Mouse (Mus musculus) embryonic facial prominence, embryonic 15.5 days (tissue): ENCODE measurements around the gene Arrdc2. TPM values are rescaled to one million over a fixed set of nuclear protein-coding genes. Genes with fewer than 3 reads are reported as not detected.
"Not testable (repeated sequence)": the region's sequence is repeated elsewhere in the genome, so short reads cannot be mapped to it uniquely, and the experiment has no call there.

Experiments used
- ATAC-seq: fragments of 200-750 bp; cut with Nextera tagmentation; 2 replicates; pipeline ENCODE4 v1.8.0; 2017; ENCODE audit warnings: low read depth, moderate TSS enrichment; ENCODE audit not compliant: insufficient number of reproducible peaks, low FRiP score, low TSS enrichment
- H3K27ac ChIP-seq: fragments of 300-500 bp; sonication (generic); replicated peaks from 2 replicates; pipeline ENCODE4 v1.5.1; 2015; ENCODE audit warnings: mild to moderate bottlenecking, inconsistent platforms
- H3K27me3 ChIP-seq: fragments of 300-500 bp; sonication (generic); 2 replicates; pipeline ENCODE4 v1.6.1; 2015; ENCODE audit warnings: inconsistent platforms
- H3K36me3 ChIP-seq: fragments of 300-500 bp; sonication (generic); 2 replicates; pipeline ENCODE4 v1.6.1; 2015; ENCODE audit warnings: mild to moderate bottlenecking, inconsistent platforms
- H3K4me1 ChIP-seq: fragments of 300-500 bp; sonication (generic); 2 replicates; pipeline ENCODE4 v1.6.1; 2015; ENCODE audit warnings: inconsistent platforms
- H3K4me2 ChIP-seq: fragments of 300-500 bp; sonication (generic); replicated peaks from 2 replicates; pipeline ENCODE4 v1.6.1; 2015; ENCODE audit warnings: mild to moderate bottlenecking, inconsistent platforms
- H3K4me3 ChIP-seq: fragments of 300-500 bp; sonication (generic); replicated peaks from 2 replicates; pipeline ENCODE4 v1.5.1; 2015; ENCODE audit warnings: mild to moderate bottlenecking, inconsistent platforms
- H3K9ac ChIP-seq: fragments of 300-500 bp; sonication (generic); 2 replicates; pipeline ENCODE4 v1.6.1; 2015; ENCODE audit warnings: inconsistent platforms
- H3K9me3 ChIP-seq: fragments of 300-500 bp; sonication (generic); replicated peaks from 2 replicates; pipeline ENCODE4 v1.6.1; 2016; ENCODE audit warnings: inconsistent platforms
- WGBS: fragments of 180-500 bp; shearing (Covaris S2); methylation state at CpG from one replicate; pipeline ENCODE4 v1.1.7; 2015; 5-methylcytosine and 5-hydroxymethylcytosine counted together
- polyA plus RNA-seq: library from polyadenylated mRNA; unstranded; fragments of >200 nt; fragmentation: Nextera tagmentation; extraction: Ambion mirVana; gene quantifications from 2 replicates; pipeline ENCODE4 v1.2.1, GENCODE M21; 2015

Gene Arrdc2
- polyA plus RNA-seq, 1 experiment from 2014 or later: 9.3 TPM

GRCm38 (mm10) chr8:70836666-70837065, 2.9 kb downstream of the Arrdc2 start:
- 87% methylated on average over 12 of the region's 12 CpGs for WGBS
- Histone ChIP-seq H3K27ac (no peak overlapping the region), H3K9ac (no peak overlapping the region), H3K36me3 (peaks cover 11% of the 10 kb centered on the region; the same call in 1 of the 2 replicates), H3K4me2 (no peak overlapping the region), H3K4me1 (peaks cover 22% of the 10 kb centered on the region), H3K27me3 (no peaks in the 10 kb centered on the region), H3K9me3 (no peaks in the 10 kb centered on the region), H3K4me3 (no peak overlapping the region)
- ATAC-seq: no peak

GRCm38 (mm10) chr8:70834071-70834470, 5.4 kb downstream of the Arrdc2 start:
- Histone ChIP-seq H3K4me2 (no peak overlapping the region), H3K4me3 (no peak overlapping the region), H3K4me1 (peaks cover 7% of the 10 kb centered on the region), H3K27ac (no peak overlapping the region), H3K36me3 (peaks cover 11% of the 10 kb centered on the region; the same call in 1 of the 2 replicates), H3K27me3 (no peaks in the 10 kb centered on the region), H3K9ac (no peak overlapping the region), H3K9me3 (no peaks in the 10 kb centered on the region)
- WGBS: 95% methylated on average over 3 of the region's 3 CpGs
- no peak for ATAC-seq

GRCm38 (mm10) chr8:70833520-70833919, 6.0 kb downstream of the Arrdc2 start:
- 42% methylated on average over 15 of the region's 15 CpGs for WGBS
- Histone ChIP-seq H3K4me2 (no peak overlapping the region), H3K36me3 (peaks cover 11% of the 10 kb centered on the region; the same call in 1 of the 2 replicates), H3K9ac (no peak overlapping the region), H3K9me3 (no peaks in the 10 kb centered on the region), H3K27ac (no peak overlapping the region), H3K4me1 (peaks cover 5% of the 10 kb centered on the region), H3K4me3 (no peak overlapping the region), H3K27me3 (no peaks in the 10 kb centered on the region)
- no peak for ATAC-seq

- WGBS: 52% methylated on average over 9 of the region's 9 CpGs
- no peak overlapping the region for H3K27ac ChIP-seq
- H3K4me1 ChIP-seq: peaks cover 3% of the 10 kb centered on the region
- no peaks in the 10 kb centered on the region for H3K27me3 ChIP-seq
- no peak overlapping the region for H3K9ac ChIP-seq
- peaks cover 11% of the 10 kb centered on the region; the same call in 1 of the 2 replicates for H3K36me3 ChIP-seq
- no peak overlapping the region for H3K4me3 ChIP-seq
- H3K4me2 ChIP-seq: no peak overlapping the region
- ATAC-seq: no peak
- H3K9me3 ChIP-seq: no peaks in the 10 kb centered on the region
These were observed 6.5 kb downstream of the Arrdc2 start for GRCm38 (mm10) chr8:70833018-70833482.

- Histone ChIP-seq H3K9ac (no peak overlapping the region), H3K27ac (no peak overlapping the region), H3K4me2 (no peak overlapping the region), H3K36me3 (peaks cover 11% of the 10 kb centered on the region; the same call in 1 of the 2 replicates), H3K27me3 (no peaks in the 10 kb centered on the region), H3K9me3 (no peaks in the 10 kb centered on the region), H3K4me3 (no peak overlapping the region), H3K4me1 (peaks cover 3% of the 10 kb centered on the region)
- ATAC-seq: no peak
- WGBS: 72% methylated on average over 11 of the region's 11 CpGs
These were observed 7.1 kb downstream of the Arrdc2 start for GRCm38 (mm10) chr8:70832371-70832770.

GRCm38 (mm10) chr8:70831517-70831916, 8.0 kb downstream of the Arrdc2 start:
- H3K9me3 ChIP-seq: no peaks in the 10 kb centered on the region
- H3K4me1 ChIP-seq: peaks cover 3% of the 10 kb centered on the region
- H3K4me3 ChIP-seq: no peak overlapping the region
- no peaks in the 10 kb centered on the region for H3K27me3 ChIP-seq
- ATAC-seq: no peak
- H3K4me2 ChIP-seq: no peak overlapping the region
- no peak overlapping the region for H3K27ac ChIP-seq
- peaks cover 7% of the 10 kb centered on the region; the same call in 1 of the 2 replicates for H3K36me3 ChIP-seq
- no peak overlapping the region for H3K9ac ChIP-seq
- WGBS: 86% methylated on average over 8 of the region's 8 CpGs

- Histone ChIP-seq H3K27me3 (no peaks in the 10 kb centered on the region), H3K4me2 (no peak overlapping the region), H3K27ac (no peak overlapping the region), H3K4me1 (no peaks in the 10 kb centered on the region), H3K9me3 (no peaks in the 10 kb centered on the region), H3K4me3 (no peak overlapping the region), H3K9ac (no peak overlapping the region), H3K36me3 (no peaks in the 10 kb centered on the region)
- no peak for ATAC-seq
- 83% methylated on average over 1 of the region's 1 CpGs for WGBS
These were observed 11.7 kb downstream of the Arrdc2 start for GRCm38 (mm10) chr8:70827796-70828195.

GRCm38 (mm10) chr8:70827010-70827409, 12.5 kb downstream of the Arrdc2 start:
- Histone ChIP-seq H3K27me3 (no peaks in the 10 kb centered on the region), H3K4me2 (no peak overlapping the region), H3K9ac (no peak overlapping the region), H3K9me3 (no peaks in the 10 kb centered on the region), H3K27ac (no peak overlapping the region), H3K4me3 (no peak overlapping the region), H3K36me3 (no peaks in the 10 kb centered on the region), H3K4me1 (0 out of 2 replicates have a peak, but pooled peaks cover under 1% of the 10 kb centered on the region)
- no peak for ATAC-seq
- 96% methylated on average over 2 of the region's 2 CpGs for WGBS

- no peak overlapping the region for H3K4me2 ChIP-seq
- no peak overlapping the region for H3K27ac ChIP-seq
- ATAC-seq: no peak
- H3K9ac ChIP-seq: no peak overlapping the region
- H3K4me3 ChIP-seq: no peak overlapping the region
- H3K36me3 ChIP-seq: no peaks in the 10 kb centered on the region
- H3K9me3 ChIP-seq: no peaks in the 10 kb centered on the region
- H3K27me3 ChIP-seq: 0 out of 2 replicates have a peak, but pooled peaks cover 2% of the 10 kb centered on the region
- peaks cover 7% of the 10 kb centered on the region; the same call in 1 of the 2 replicates for H3K4me1 ChIP-seq
- 75% methylated on average over 8 of the region's 8 CpGs for WGBS
These were observed 13.7 kb downstream of the Arrdc2 start for GRCm38 (mm10) chr8:70825816-70826215.

GRCm38 (mm10) chr8:70823802-70824201, 15.7 kb downstream of the Arrdc2 start:
- no peak overlapping the region for H3K9ac ChIP-seq
- H3K36me3 ChIP-seq: no peaks in the 10 kb centered on the region
- peaks cover 15% of the 10 kb centered on the region; the same call in 1 of the 2 replicates for H3K4me1 ChIP-seq
- H3K4me3 ChIP-seq: no peak overlapping the region
- H3K27me3 ChIP-seq: 0 out of 2 replicates have a peak, but pooled peaks cover 7% of the 10 kb centered on the region
- WGBS: 81% methylated on average over 7 of the region's 7 CpGs
- H3K9me3 ChIP-seq: no peaks in the 10 kb centered on the region; the same call in 1 of the 2 replicates
- H3K4me2 ChIP-seq: no peak overlapping the region
- H3K27ac ChIP-seq: no peak overlapping the region
- ATAC-seq: no peak

GRCm38 (mm10) chr8:70822594-70822993, 16.9 kb downstream of the Arrdc2 start:
- not testable (repeated sequence) for H3K9me3 ChIP-seq, ATAC-seq, H3K36me3 ChIP-seq, H3K9ac ChIP-seq, H3K27ac ChIP-seq, H3K27me3 ChIP-seq, H3K4me3 ChIP-seq, H3K4me2 ChIP-seq
- peaks cover 15% of the 10 kb centered on the region; the same call in 1 of the 2 replicates for H3K4me1 ChIP-seq
- WGBS: 84% methylated on average over 3 of the region's 3 CpGs

GRCm38 (mm10) chr8:70821992-70822391, 17.5 kb downstream of the Arrdc2 start:
- no peak overlapping the region for H3K9ac ChIP-seq
- no peaks in the 10 kb centered on the region for H3K36me3 ChIP-seq
- no peak overlapping the region for H3K27ac ChIP-seq
- WGBS: 29% methylated on average over 11 of the region's 11 CpGs
- no peak overlapping the region for H3K4me3 ChIP-seq
- peaks cover 15% of the 10 kb centered on the region for H3K4me1 ChIP-seq
- peaks cover 3% of the 10 kb centered on the region for H3K9me3 ChIP-seq
- no peak overlapping the region for H3K4me2 ChIP-seq
- no peak for ATAC-seq
- H3K27me3 ChIP-seq: peaks cover 10% of the 10 kb centered on the region
